Mouse (Mus musculus) limb, embryonic 11.5 days (tissue): ENCODE results near the gene Rasa3. TPM values are rescaled to one million over a fixed set of nuclear protein-coding genes. Genes with fewer than 3 reads are reported as not detected.

Source experiments
- ATAC-seq: fragments of 200-750 bp; cut with Nextera tagmentation; 2 replicates; pipeline ENCODE4 v1.8.0; 2017; ENCODE audit warnings: low read depth; ENCODE audit not compliant: insufficient number of reproducible peaks, low FRiP score, low TSS enrichment
- DNase-seq: peaks from one replicate; pipeline ENCODE4 v3.0.0-alpha.2; 2015; ENCODE audit warnings: low spot score
- H3K27ac ChIP-seq: fragments of 300-500 bp; sonication (generic); replicated peaks from 2 replicates; pipeline ENCODE4 v1.5.1; 2014; ENCODE audit warnings: low read depth, mild to moderate bottlenecking, low read length
- H3K27me3 ChIP-seq: fragments of 300-500 bp; sonication (generic); 2 replicates; pipeline ENCODE4 v1.6.1; 2014; ENCODE audit warnings: mild to moderate bottlenecking, low read length, mixed read lengths; ENCODE audit not compliant: control insufficient read depth, insufficient read depth
- H3K36me3 ChIP-seq: fragments of 300-500 bp; sonication (generic); 2 replicates; pipeline ENCODE4 v1.6.1; 2014; ENCODE audit warnings: mild to moderate bottlenecking, low read length, moderate library complexity, mixed read lengths; ENCODE audit not compliant: control insufficient read depth, insufficient read depth
- H3K4me1 ChIP-seq: fragments of 300-500 bp; sonication (generic); 2 replicates; pipeline ENCODE4 v1.6.1; 2014; ENCODE audit warnings: low read length, mixed read lengths; ENCODE audit not compliant: control insufficient read depth, insufficient read depth
- H3K4me2 ChIP-seq: fragments of 300-500 bp; sonication (generic); 2 replicates; pipeline ENCODE4 v1.6.1; 2014; ENCODE audit warnings: low read depth, mild to moderate bottlenecking, moderate library complexity; ENCODE audit not compliant: severe bottlenecking
- H3K4me3 ChIP-seq: fragments of 300-500 bp; sonication (generic); 2 replicates; pipeline ENCODE4 v1.5.1; 2014; ENCODE audit warnings: low read depth, low read length
- H3K9ac ChIP-seq: fragments of 300-500 bp; sonication (generic); 2 replicates; pipeline ENCODE4 v1.6.1; 2014; ENCODE audit warnings: mild to moderate bottlenecking, low read length
- H3K9me3 ChIP-seq: fragments of 300-500 bp; sonication (generic); 2 replicates; pipeline ENCODE4 v1.6.1; 2016; ENCODE audit warnings: low read length; ENCODE audit not compliant: control insufficient read depth
- WGBS: fragments of 180-500 bp; shearing (Covaris S2); extraction: QIAGEN DNeasy Blood & Tissue Kit; methylation state at CpG from one replicate; pipeline ENCODE4 v1.1.7; 2014; 5-methylcytosine and 5-hydroxymethylcytosine counted together
- polyA plus RNA-seq: library from polyadenylated mRNA; unstranded; fragments of >200 nt; fragmentation: Nextera tagmentation; extraction: Ambion mirVana; gene quantifications from 2 replicates; pipeline ENCODE4 v1.2.1, GENCODE M21; 2014

Rasa3 gene
- polyA plus RNA-seq, 1 experiment from 2014 or later: 16.6 TPM

GRCm38 (mm10) chr8:13538821-13539220, 138.6 kb downstream of the Rasa3 start:
- no peaks in the 10 kb centered on the region for H3K27me3 ChIP-seq
- H3K4me3 ChIP-seq: no peak overlapping the region
- no peaks in the 10 kb centered on the region for H3K9me3 ChIP-seq
- 73% methylated on average over 6 of the region's 6 CpGs for WGBS
- DNase-seq (no peak), ATAC-seq (no peak)
- H3K4me1 ChIP-seq: no peaks in the 10 kb centered on the region
- H3K27ac ChIP-seq: no peak overlapping the region
- no peak overlapping the region for H3K4me2 ChIP-seq
- no peak overlapping the region for H3K9ac ChIP-seq
- H3K36me3 ChIP-seq: no peaks in the 10 kb centered on the region

- Histone ChIP-seq H3K4me1 (no peaks in the 10 kb centered on the region), H3K36me3 (no peaks in the 10 kb centered on the region), H3K9ac (no peak overlapping the region), H3K27me3 (no peaks in the 10 kb centered on the region), H3K4me2 (no peak overlapping the region), H3K4me3 (no peak overlapping the region), H3K27ac (no peak overlapping the region), H3K9me3 (no peaks in the 10 kb centered on the region)
- DNase-seq: no peak
- WGBS: 75% methylated on average over 2 of the region's 2 CpGs
- ATAC-seq: no peak
Measured at GRCm38 (mm10) chr8:13537102-13537501, 140.3 kb downstream of the Rasa3 start.

GRCm38 (mm10) chr8:13533123-13533522, 144.3 kb downstream of the Rasa3 start:
- Histone ChIP-seq H3K9me3 (no peaks in the 10 kb centered on the region), H3K9ac (no peak overlapping the region), H3K27me3 (no peaks in the 10 kb centered on the region), H3K4me1 (no peaks in the 10 kb centered on the region), H3K36me3 (no peaks in the 10 kb centered on the region), H3K4me3 (no peak overlapping the region), H3K4me2 (no peak overlapping the region), H3K27ac (no peak overlapping the region)
- WGBS: 83% methylated on average over 8 of the region's 8 CpGs
- ATAC-seq: no peak
- DNase-seq: no peak

- ATAC-seq (no peak), DNase-seq (no peak)
- 83% methylated on average over 9 of the region's 9 CpGs for WGBS
- Histone ChIP-seq H3K27ac (no peak overlapping the region), H3K27me3 (no peaks in the 10 kb centered on the region), H3K9me3 (peaks cover 3% of the 10 kb centered on the region; the same call in 1 of the 2 replicates), H3K9ac (no peak overlapping the region), H3K4me3 (no peak overlapping the region), H3K36me3 (no peaks in the 10 kb centered on the region), H3K4me1 (no peaks in the 10 kb centered on the region), H3K4me2 (no peak overlapping the region)
Measured at GRCm38 (mm10) chr8:13531602-13532171, 145.7 kb downstream of the Rasa3 start.

- Histone ChIP-seq H3K27me3 (no peaks in the 10 kb centered on the region), H3K36me3 (no peaks in the 10 kb centered on the region), H3K9me3 (peaks cover 3% of the 10 kb centered on the region; the same call in 1 of the 2 replicates), H3K4me1 (no peaks in the 10 kb centered on the region), H3K4me2 (no peak overlapping the region), H3K9ac (no peak overlapping the region), H3K27ac (no peak overlapping the region), H3K4me3 (no peak overlapping the region)
- ATAC-seq (no peak), DNase-seq (no peak)
- 56% methylated on average over 5 of the region's 5 CpGs for WGBS
Measured at GRCm38 (mm10) chr8:13530941-13531340, 146.5 kb downstream of the Rasa3 start.

GRCm38 (mm10) chr8:13530401-13530800, 147.0 kb downstream of the Rasa3 start:
- H3K27me3 ChIP-seq: no peaks in the 10 kb centered on the region
- 84% methylated on average over 3 of the region's 3 CpGs for WGBS
- H3K4me2 ChIP-seq: no peak overlapping the region
- no peak overlapping the region for H3K27ac ChIP-seq
- peaks cover 3% of the 10 kb centered on the region; the same call in 1 of the 2 replicates for H3K9me3 ChIP-seq
- H3K4me1 ChIP-seq: no peaks in the 10 kb centered on the region
- ATAC-seq (no peak), DNase-seq (no peak)
- H3K36me3 ChIP-seq: no peaks in the 10 kb centered on the region
- H3K4me3 ChIP-seq: no peak overlapping the region
- H3K9ac ChIP-seq: no peak overlapping the region

GRCm38 (mm10) chr8:13529891-13530316, 147.5 kb downstream of the Rasa3 start:
- no peak overlapping the region for H3K4me2 ChIP-seq
- no peaks in the 10 kb centered on the region for H3K4me1 ChIP-seq
- no peaks in the 10 kb centered on the region for H3K27me3 ChIP-seq
- DNase-seq (no peak), ATAC-seq (no peak)
- H3K27ac ChIP-seq: no peak overlapping the region
- H3K9ac ChIP-seq: no peak overlapping the region
- H3K4me3 ChIP-seq: no peak overlapping the region
- H3K9me3 ChIP-seq: peaks cover 3% of the 10 kb centered on the region; the same call in 1 of the 2 replicates
- WGBS: 85% methylated on average over 7 of the region's 7 CpGs
- no peaks in the 10 kb centered on the region for H3K36me3 ChIP-seq

- H3K9ac ChIP-seq: no peak overlapping the region
- 54% methylated on average over 15 of the region's 15 CpGs for WGBS
- no peak for DNase-seq
- H3K36me3 ChIP-seq: no peaks in the 10 kb centered on the region
- ATAC-seq: no peak
- H3K27ac ChIP-seq: no peak overlapping the region
- peaks cover 3% of the 10 kb centered on the region; the same call in 1 of the 2 replicates for H3K9me3 ChIP-seq
- H3K4me3 ChIP-seq: no peak overlapping the region
- no peaks in the 10 kb centered on the region for H3K4me1 ChIP-seq
- no peaks in the 10 kb centered on the region for H3K27me3 ChIP-seq
- no peak overlapping the region for H3K4me2 ChIP-seq
Measured at GRCm38 (mm10) chr8:13529011-13529840, 148.2 kb downstream of the Rasa3 start.
